Mouse (Mus musculus): ENCODE measurements at regions not wholly inside any gene's neighbourhood (a gene's known extent, or its start where the extent isn't known, plus 50 kb on each side); places are given as distances from the start of the nearest gene placed in this dataset.

DNA sequence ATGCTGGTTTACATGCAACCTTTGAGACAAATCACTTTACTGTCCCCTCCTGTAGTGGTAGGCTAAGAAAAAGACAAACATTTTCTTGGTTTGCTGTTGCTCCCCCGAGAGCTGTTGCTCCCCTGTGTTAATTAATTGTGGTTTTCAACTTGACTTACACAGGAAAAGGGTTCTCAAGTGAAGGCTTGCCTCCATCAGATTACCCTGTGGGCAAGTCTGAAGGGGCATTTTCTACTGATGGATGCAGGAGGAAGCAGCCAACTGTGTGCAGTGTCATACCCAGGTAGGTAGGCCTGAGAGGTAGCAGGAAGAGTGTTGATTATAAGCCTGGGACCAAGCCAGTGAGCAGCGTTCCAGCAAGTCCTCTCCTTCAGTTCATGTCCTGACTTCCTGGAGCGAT is 107.0 kb upstream of the Ccdc122 start:
- no peak for TF ChIP-seq CTCF (IDR thresholded peaks at IDR 0.05; ENCODE audit: low read depth)
- TF ChIP-seq EP300 (optimal IDR thresholded peaks at IDR 0.05): no peak

Data from stomach, postnatal 0 days (tissue).